Mouse (Mus musculus): ENCODE results near the gene Oxt. TPM values are rescaled to one million over a fixed set of nuclear protein-coding genes. Genes with fewer than 3 reads are reported as not detected.

Oxt gene
- polyA plus RNA-seq, 1 experiment from 2014 or later: not detected

- H3K27me3 ChIP-seq (ENCODE audit: low read depth, poor library complexity, severe bottlenecking): peaks cover 70% of the 10 kb centered on the region
- WGBS: 43% methylated on average over 10 of the region's 10 CpGs
- DNase-seq (ENCODE audit: low spot score): no peak
- H3K27ac ChIP-seq (replicated peaks): no peak within 1 kb of the TSS
- no peaks in the 10 kb centered on the region for H3K36me3 ChIP-seq
- H3K4me3 ChIP-seq: no peak within 1 kb of the TSS
- no peaks in the 10 kb centered on the region for H3K9me3 ChIP-seq (replicated peaks)
- H3K4me1 ChIP-seq: peaks cover 20% of the 10 kb centered on the region
These were observed 6.6 kb downstream of the Oxt start, which contains the start of gene Avp for GRCm38 (mm10) chr2:130582552-130582951. TSS of gene Avp (minus strand) at chr2:130582554.

GRCm38 (mm10) chr2:130583902-130584560 lies 8.1 kb downstream of the Oxt start:
- 83% methylated on average over 10 of the region's 10 CpGs for WGBS
- peaks cover 55% of the 10 kb centered on the region for H3K27me3 ChIP-seq (ENCODE audit: low read depth, poor library complexity, severe bottlenecking)

DNA sequence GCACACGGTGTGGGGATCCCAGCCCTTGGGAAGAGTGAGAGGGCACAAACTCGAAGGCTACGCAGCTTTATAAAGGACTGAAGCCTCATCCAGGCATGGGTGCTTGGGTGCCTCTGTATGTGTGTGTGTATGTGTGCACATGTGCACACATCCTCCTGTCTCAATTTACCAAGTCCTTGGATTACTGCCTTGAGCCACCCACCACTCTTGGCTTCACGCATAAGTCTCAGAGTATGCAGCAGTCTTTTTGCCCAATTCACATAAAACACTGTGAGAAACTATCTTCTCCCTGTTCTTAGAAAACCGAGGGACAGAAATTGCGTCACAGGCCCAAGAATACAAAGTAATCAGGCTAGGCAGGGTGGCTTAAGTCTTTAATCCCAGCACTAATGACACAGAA lies 10.0 kb downstream of the Oxt start:
- H3K4me3 ChIP-seq: no peak overlapping the region
- no peak overlapping the region for H3K27ac ChIP-seq (replicated peaks)
- peaks cover 2% of the 10 kb centered on the region for H3K4me1 ChIP-seq
- H3K9me3 ChIP-seq (replicated peaks): no peaks in the 10 kb centered on the region
- 87% methylated on average over 6 of the region's 6 CpGs for WGBS
- DNase-seq (ENCODE audit: low spot score): no peak
- peaks cover 10% of the 10 kb centered on the region for H3K36me3 ChIP-seq
- H3K27me3 ChIP-seq (ENCODE audit: low read depth, poor library complexity, severe bottlenecking): peaks cover 35% of the 10 kb centered on the region

More at GRCm38 (mm10) chr2:130583902-130584560, 8.1 kb downstream of the Oxt start:
- Histone ChIP-seq H3K4me1 (peaks cover 17% of the 10 kb centered on the region), H3K27ac (replicated peaks) (no peak overlapping the region), H3K4me3 (no peak overlapping the region), H3K9me3 (replicated peaks) (no peaks in the 10 kb centered on the region), H3K36me3 (no peaks in the 10 kb centered on the region)
- no peak for DNase-seq (ENCODE audit: low spot score)

- no peaks in the 10 kb centered on the region for H3K9me3 ChIP-seq (replicated peaks)
- DNase-seq (ENCODE audit: low spot score): no peak
- WGBS: 86% methylated on average over 2 of the region's 2 CpGs
- peaks cover 12% of the 10 kb centered on the region for H3K27me3 ChIP-seq (ENCODE audit: low read depth, poor library complexity, severe bottlenecking)
- no peak overlapping the region for H3K27ac ChIP-seq (replicated peaks)
- H3K36me3 ChIP-seq: peaks cover 26% of the 10 kb centered on the region
- H3K4me3 ChIP-seq: no peak overlapping the region
- no peaks in the 10 kb centered on the region for H3K4me1 ChIP-seq
These were observed 12.4 kb downstream of the Oxt start for GRCm38 (mm10) chr2:130588373-130588772.

GRCm38 (mm10) chr2:130589157-130589556 lies 13.2 kb downstream of the Oxt start:
- H3K9me3 ChIP-seq (replicated peaks): no peaks in the 10 kb centered on the region
- H3K36me3 ChIP-seq: peaks cover 32% of the 10 kb centered on the region
- H3K4me1 ChIP-seq: no peaks in the 10 kb centered on the region
- 65% methylated on average over 4 of the region's 4 CpGs for WGBS
- H3K27me3 ChIP-seq (ENCODE audit: low read depth, poor library complexity, severe bottlenecking): peaks cover 4% of the 10 kb centered on the region
- no peak for DNase-seq (ENCODE audit: low spot score)
- no peak overlapping the region for H3K27ac ChIP-seq (replicated peaks)
- H3K4me3 ChIP-seq: no peak overlapping the region

DNA sequence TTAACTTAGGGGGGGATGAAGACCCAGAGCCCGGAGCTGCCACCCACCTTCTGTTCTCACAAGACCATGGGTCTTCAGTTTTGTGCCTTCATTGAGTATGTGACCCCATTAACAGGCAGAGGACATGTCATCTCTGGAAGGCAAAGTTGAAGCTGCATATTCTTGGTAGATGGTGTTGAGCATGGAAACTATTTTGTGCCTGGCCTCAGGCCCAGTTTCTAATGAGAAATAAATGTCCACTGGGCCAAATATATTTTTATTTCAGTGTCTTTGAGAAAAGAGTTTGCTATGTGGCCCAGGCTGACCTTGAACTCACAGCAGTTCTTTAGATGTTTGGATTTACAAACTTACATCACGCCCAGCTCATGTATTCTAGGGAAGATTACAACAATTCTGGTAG lies 13.8 kb downstream of the Oxt start:
- no peaks in the 10 kb centered on the region for H3K4me1 ChIP-seq
- no peak for DNase-seq (ENCODE audit: low spot score)
- 93% methylated on average over 2 of the region's 2 CpGs for WGBS
- H3K27ac ChIP-seq (replicated peaks): no peak overlapping the region
- no peak overlapping the region for H3K4me3 ChIP-seq
- H3K9me3 ChIP-seq (replicated peaks): no peaks in the 10 kb centered on the region
- peaks cover 36% of the 10 kb centered on the region for H3K36me3 ChIP-seq
- H3K27me3 ChIP-seq (ENCODE audit: low read depth, poor library complexity, severe bottlenecking): no peaks in the 10 kb centered on the region

DNA sequence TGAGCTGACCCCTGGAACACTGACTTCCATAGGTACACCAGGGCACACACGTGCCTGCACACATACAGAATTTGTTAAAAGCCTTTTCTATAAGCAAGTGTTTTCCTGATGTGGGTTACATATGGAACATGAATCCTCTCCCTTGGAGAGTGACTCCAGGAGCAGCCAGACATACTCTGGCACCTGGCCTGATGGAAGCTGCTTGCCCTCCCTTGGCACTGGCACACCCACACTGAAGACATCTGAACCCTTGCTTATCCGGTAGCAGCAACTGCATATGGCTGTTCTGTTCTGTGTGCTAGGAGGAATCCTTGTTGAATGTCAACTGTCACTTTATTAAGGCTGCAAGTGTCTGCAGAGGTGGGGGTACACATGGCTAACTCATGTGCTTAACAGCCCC lies 15.0 kb downstream of the Oxt start:
- no peak overlapping the region for H3K27ac ChIP-seq (replicated peaks)
- 91% methylated on average over 2 of the region's 2 CpGs for WGBS
- no peaks in the 10 kb centered on the region for H3K27me3 ChIP-seq (ENCODE audit: low read depth, poor library complexity, severe bottlenecking)
- H3K4me1 ChIP-seq: no peaks in the 10 kb centered on the region
- no peaks in the 10 kb centered on the region for H3K9me3 ChIP-seq (replicated peaks)
- no peak for DNase-seq (ENCODE audit: low spot score)
- H3K36me3 ChIP-seq: peaks cover 49% of the 10 kb centered on the region
- H3K4me3 ChIP-seq: no peak overlapping the region

DNA sequence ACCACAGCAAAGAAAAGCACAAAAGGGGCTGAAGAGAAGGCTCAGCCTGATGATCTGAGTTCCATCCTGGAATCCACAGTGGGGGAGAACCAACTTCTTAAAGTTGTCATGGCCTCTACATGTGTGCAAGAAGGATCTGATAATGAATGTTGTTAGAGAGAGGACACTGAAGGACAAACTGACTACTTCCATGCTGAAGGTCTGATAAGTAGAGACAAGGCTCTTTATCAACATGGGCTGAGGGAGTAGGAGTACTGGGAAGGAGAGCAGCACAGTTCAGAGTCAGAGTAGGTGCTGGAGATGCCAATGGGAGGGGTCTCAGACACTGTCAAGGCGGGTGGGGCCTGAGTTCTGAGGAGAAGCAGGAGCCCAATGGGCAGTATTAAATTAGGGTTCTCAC lies 19.6 kb downstream of the Oxt start:
- DNase-seq (ENCODE audit: low spot score): no peak
- H3K4me3 ChIP-seq: no peak overlapping the region
- H3K4me1 ChIP-seq: no peaks in the 10 kb centered on the region
- 83% methylated on average over 1 of the region's 1 CpGs for WGBS
- no peaks in the 10 kb centered on the region for H3K9me3 ChIP-seq (replicated peaks)
- no peak overlapping the region for H3K27ac ChIP-seq (replicated peaks)
- no peaks in the 10 kb centered on the region for H3K27me3 ChIP-seq (ENCODE audit: low read depth, poor library complexity, severe bottlenecking)
- H3K36me3 ChIP-seq: peaks cover 88% of the 10 kb centered on the region

GRCm38 (mm10) chr2:130597601-130598010 lies 21.6 kb downstream of the Oxt start:
- Histone ChIP-seq H3K4me3 (no peak overlapping the region), H3K9me3 (replicated peaks) (no peaks in the 10 kb centered on the region), H3K36me3 (peaks cover 86% of the 10 kb centered on the region), H3K4me1 (no peaks in the 10 kb centered on the region), H3K27ac (replicated peaks) (no peak overlapping the region), H3K27me3 (ENCODE audit: low read depth, poor library complexity, severe bottlenecking) (no peaks in the 10 kb centered on the region)
- WGBS: 36% methylated on average over 1 of the region's 1 CpGs
- no peak for DNase-seq (ENCODE audit: low spot score)

- DNase-seq (ENCODE audit: low spot score): no peak
- H3K4me3 ChIP-seq: no peak overlapping the region
- no peaks in the 10 kb centered on the region for H3K27me3 ChIP-seq (ENCODE audit: low read depth, poor library complexity, severe bottlenecking)
- H3K36me3 ChIP-seq: peaks cover 90% of the 10 kb centered on the region
- H3K9me3 ChIP-seq (replicated peaks): no peaks in the 10 kb centered on the region
- H3K4me1 ChIP-seq: no peaks in the 10 kb centered on the region
- 79% methylated on average over 3 of the region's 3 CpGs for WGBS
- no peak overlapping the region for H3K27ac ChIP-seq (replicated peaks)
These were observed 22.4 kb downstream of the Oxt start for GRCm38 (mm10) chr2:130598399-130598798.

DNA sequence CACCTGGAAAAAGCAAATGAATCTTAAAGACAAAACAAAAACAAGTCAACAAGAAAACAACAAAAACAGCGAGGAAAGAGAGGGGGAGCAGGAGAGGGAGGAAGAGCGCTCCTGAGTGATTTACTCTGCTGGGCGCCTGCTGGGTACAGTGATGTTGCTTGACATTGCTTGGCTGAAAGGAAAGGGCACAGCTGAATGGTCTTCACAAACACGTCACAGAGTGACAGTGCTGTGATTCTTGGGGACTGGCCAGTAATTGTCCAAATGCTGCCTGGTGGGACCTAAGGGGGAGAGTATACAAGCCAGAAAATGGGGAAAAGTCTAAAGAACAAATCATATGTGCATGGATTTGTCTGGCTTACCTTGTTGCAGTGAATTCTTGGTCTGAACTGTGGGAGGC lies 26.2 kb downstream of the Oxt start:
- Histone ChIP-seq H3K4me1 (no peaks in the 10 kb centered on the region), H3K4me3 (no peak overlapping the region), H3K27me3 (ENCODE audit: low read depth, poor library complexity, severe bottlenecking) (no peaks in the 10 kb centered on the region), H3K36me3 (peaks cover 71% of the 10 kb centered on the region), H3K9me3 (replicated peaks) (no peaks in the 10 kb centered on the region), H3K27ac (replicated peaks) (no peak overlapping the region)
- WGBS: 92% methylated on average over 4 of the region's 4 CpGs
- no peak for DNase-seq (ENCODE audit: low spot score)

- Histone ChIP-seq H3K27ac (replicated peaks) (no peak overlapping the region), H3K4me1 (no peaks in the 10 kb centered on the region), H3K9me3 (replicated peaks) (no peaks in the 10 kb centered on the region), H3K4me3 (no peak overlapping the region), H3K27me3 (ENCODE audit: low read depth, poor library complexity, severe bottlenecking) (no peaks in the 10 kb centered on the region), H3K36me3 (peaks cover 53% of the 10 kb centered on the region)
- 68% methylated on average over 3 of the region's 3 CpGs for WGBS
- no peak for DNase-seq (ENCODE audit: low spot score)
These were observed 37.1 kb downstream of the Oxt start for GRCm38 (mm10) chr2:130613091-130613490.

GRCm38 (mm10) chr2:130618972-130619371 lies 43.0 kb downstream of the Oxt start:
- no peaks in the 10 kb centered on the region for H3K9me3 ChIP-seq (replicated peaks)
- H3K4me1 ChIP-seq: no peaks in the 10 kb centered on the region
- H3K27ac ChIP-seq (replicated peaks): no peak overlapping the region
- no peak for DNase-seq (ENCODE audit: low spot score)
- 93% methylated on average over 7 of the region's 7 CpGs for WGBS
- H3K27me3 ChIP-seq (ENCODE audit: low read depth, poor library complexity, severe bottlenecking): no peaks in the 10 kb centered on the region
- H3K36me3 ChIP-seq: peaks cover 84% of the 10 kb centered on the region
- no peak overlapping the region for H3K4me3 ChIP-seq
